In genomic region chr4:128655446-128655845, GRCm38 (mm10) we compare ENCODE assay signal across 7 mouse cellular contexts. TPM values are rescaled to one million over a fixed set of nuclear protein-coding genes. Genes with fewer than 3 reads are reported as not detected.
DNase-seq lines count a peak whose midpoint lies in the region; ATAC-seq and TF ChIP-seq lines count a peak whose summit lies in the region.

No protein-coding gene starts in this region.

- no peak for ATAC-seq in forebrain, embryonic 11.5 days (replicated peaks; ENCODE audit: low FRiP score)
- ATAC-seq in limb, embryonic 11.5 days (ENCODE audit: insufficient number of reproducible peaks, low FRiP score, low TSS enrichment, low read depth), result no peak
- no peak for ATAC-seq in neural tube, embryonic 15.5 days (ENCODE audit: low FRiP score)

- no peak for TF ChIP-seq CTCF in lung, adult 2 months (IDR thresholded peaks at IDR 0.05; ENCODE audit: insufficient read depth, low read length)

- no peak overlapping the region; the same call in 1 of the 2 replicates for H3K9ac ChIP-seq in forebrain, embryonic 11.5 days (ENCODE audit: low read length)
- peak overlapping the region; percentile 66 for H3K9ac ChIP-seq in limb, embryonic 11.5 days (ENCODE audit: low read length)
- H3K9ac ChIP-seq in neural tube, embryonic 15.5 days (replicated peaks), result peak overlapping the region; percentile 83

- H3K4me1 ChIP-seq in lung, adult 2 months (ENCODE audit: control insufficient read depth, insufficient read depth, low read length), result peaks cover 7% of the 10 kb centered on the region; the same call in 1 of the 2 replicates
- peaks cover 7% of the 10 kb centered on the region; the same call in 1 of the 2 replicates for H3K4me1 ChIP-seq in forebrain, embryonic 11.5 days (replicated peaks; ENCODE audit: control insufficient read depth, insufficient read depth, low read length)
- peaks cover 15% of the 10 kb centered on the region for H3K4me1 ChIP-seq in limb, embryonic 11.5 days (ENCODE audit: control insufficient read depth, insufficient read depth, low read length)
- peaks cover 55% of the 10 kb centered on the region for H3K4me1 ChIP-seq in neural tube, embryonic 15.5 days

- peak overlapping the region; percentile 74 for H3K4me3 ChIP-seq in lung, adult 2 months (replicated peaks; ENCODE audit: extremely low read depth, low read depth, low read length)
- peak overlapping the region; percentile 69 for H3K4me3 ChIP-seq in forebrain, embryonic 11.5 days (ENCODE audit: low read depth, low read length)
- H3K4me3 ChIP-seq in limb, embryonic 11.5 days (ENCODE audit: low read depth, low read length), result peak overlapping the region; percentile 68
- peak overlapping the region; percentile 79 for H3K4me3 ChIP-seq in neural tube, embryonic 15.5 days (replicated peaks)

- WGBS in lung, adult 2 months, result 7% methylated on average over 12 of the region's 12 CpGs
- 5% methylated on average over 12 of the region's 12 CpGs for WGBS in forebrain, embryonic 11.5 days
- 1% methylated on average over 12 of the region's 12 CpGs for WGBS in limb, embryonic 11.5 days
- WGBS in neural tube, embryonic 15.5 days, result 0% methylated on average over 12 of the region's 12 CpGs

- H3K9me3 ChIP-seq in forebrain, embryonic 11.5 days (ENCODE audit: control insufficient read depth, low read length), result no peaks in the 10 kb centered on the region
- no peaks in the 10 kb centered on the region for H3K9me3 ChIP-seq in limb, embryonic 11.5 days (ENCODE audit: control insufficient read depth, low read length)
- no peaks in the 10 kb centered on the region for H3K9me3 ChIP-seq in neural tube, embryonic 15.5 days (replicated peaks)

- peaks cover 5% of the 10 kb centered on the region; the same call in 1 of the 2 replicates for H3K27me3 ChIP-seq in forebrain, embryonic 11.5 days (ENCODE audit: control insufficient read depth, insufficient read depth, low read length)
- H3K27me3 ChIP-seq in limb, embryonic 11.5 days (ENCODE audit: control insufficient read depth, insufficient read depth, low read length), result no peaks in the 10 kb centered on the region
- H3K27me3 ChIP-seq in neural tube, embryonic 15.5 days (replicated peaks), result no peaks in the 10 kb centered on the region

- DNase-seq in lung, adult 2 months, result no peak
- no peak for DNase-seq in lung, postnatal 4 days
- DNase-seq in forebrain, embryonic 11.5 days (ENCODE audit: low spot score), result no peak
- no peak for DNase-seq in limb, embryonic 11.5 days (ENCODE audit: low spot score)
- no peak for DNase-seq in right cerebral cortex, postnatal 14 days
- no peak for DNase-seq in spleen, postnatal 36 days (ENCODE audit: low spot score in 2 of 2)

- no peak overlapping the region for H3K27ac ChIP-seq in forebrain, embryonic 11.5 days (ENCODE audit: low read depth, low read length)
- H3K27ac ChIP-seq in limb, embryonic 11.5 days (replicated peaks; ENCODE audit: low read depth, low read length), result no peak overlapping the region; the same call in 1 of the 2 replicates
- peak overlapping the region; percentile 92 for H3K27ac ChIP-seq in neural tube, embryonic 15.5 days (replicated peaks)

- TF ChIP-seq POLR2A in lung, adult 2 months (IDR thresholded peaks at IDR 0.05; ENCODE audit: borderline replicate concordance, extremely low read depth, low read depth, low read length), result no peak

- H3K4me2 ChIP-seq in forebrain, embryonic 11.5 days (ENCODE audit: low read depth, low read length, severe bottlenecking), result peak overlapping the region; percentile 94
- H3K4me2 ChIP-seq in limb, embryonic 11.5 days (ENCODE audit: low read depth, severe bottlenecking), result peak overlapping the region; percentile 97
- peak overlapping the region; percentile 84 for H3K4me2 ChIP-seq in neural tube, embryonic 15.5 days

- no peaks in the 10 kb centered on the region for H3K36me3 ChIP-seq in forebrain, embryonic 11.5 days (ENCODE audit: control insufficient read depth, insufficient read depth, low read length)
- H3K36me3 ChIP-seq in limb, embryonic 11.5 days (ENCODE audit: control insufficient read depth, insufficient read depth, low read length), result no peaks in the 10 kb centered on the region
- no peaks in the 10 kb centered on the region for H3K36me3 ChIP-seq in neural tube, embryonic 15.5 days

RNA-seq across cellular contexts. Expression of gene Phc2, which starts 0.9 kb away (rescaled TPM):
- polyA plus RNA-seq in lung, adult 2 months (2012; rRNA removed), result 125 and 126 TPM in 2 replicates
- 133 and 144 TPM in 2 replicates for polyA plus RNA-seq in forebrain, embryonic 11.5 days (2014; fragmentation: Nextera tagmentation; extraction: Ambion mirVana)
- polyA plus RNA-seq in limb, embryonic 11.5 days (2014; fragmentation: Nextera tagmentation; extraction: Ambion mirVana), result 63.2 and 70.6 TPM in 2 replicates
- polyA plus RNA-seq in neural tube, embryonic 15.5 days (2015; fragmentation: Nextera tagmentation; extraction: Ambion mirVana), result 47.6 and 54.5 TPM in 2 replicates

RNA-seq across cellular contexts. Expression of gene Tlr12, which starts 37.0 kb away (rescaled TPM):
- 1.4 and 1.8 TPM in 2 replicates for polyA plus RNA-seq in lung, adult 2 months (2012; rRNA removed)
- polyA plus RNA-seq in forebrain, embryonic 11.5 days (2014; fragmentation: Nextera tagmentation; extraction: Ambion mirVana), result 0.35 and 0.75 TPM in 2 replicates
- polyA plus RNA-seq in limb, embryonic 11.5 days (2014; fragmentation: Nextera tagmentation; extraction: Ambion mirVana), result 0.21 and 0.29 TPM in 2 replicates
- 2.0 and 3.0 TPM in 2 replicates for polyA plus RNA-seq in neural tube, embryonic 15.5 days (2015; fragmentation: Nextera tagmentation; extraction: Ambion mirVana)

RNA-seq across cellular contexts. Expression of gene Zscan20, which starts 45.5 kb away (rescaled TPM):
- polyA plus RNA-seq in lung, adult 2 months (2012; rRNA removed), result 2.4 and 2.5 TPM in 2 replicates
- 5.4 and 6.9 TPM in 2 replicates for polyA plus RNA-seq in forebrain, embryonic 11.5 days (2014; fragmentation: Nextera tagmentation; extraction: Ambion mirVana)
- 4.5 and 8.7 TPM in 2 replicates for polyA plus RNA-seq in limb, embryonic 11.5 days (2014; fragmentation: Nextera tagmentation; extraction: Ambion mirVana)
- polyA plus RNA-seq in neural tube, embryonic 15.5 days (2015; fragmentation: Nextera tagmentation; extraction: Ambion mirVana), result 4.3 and 4.5 TPM in 2 replicates
